Mouse (Mus musculus): ENCODE results near the gene Car3. TPM values are rescaled to one million over a fixed set of nuclear protein-coding genes. Genes with fewer than 3 reads are reported as not detected.

Gene Car3
- 0.77 and 1.2 TPM in 2 replicates for polyA plus RNA-seq (2021; fragmentation: Nextera tagmentation)
- long read RNA-seq, experiment 1, partial matches to known transcripts: 1 of 2 reads
- long read RNA-seq, experiment 1, other reads (novel, unspliced or antisense): 1 of 2 reads
- long read RNA-seq, experiment 2: 0 reads

GRCm38 (mm10) chr3:14863022-14863711 is at the start of gene Car3:
TSS of gene Car3 (plus strand) at chr3:14863512.

GRCm38 (mm10) chr3:14886102-14887098 is 23.1 kb downstream of the Car3 start, which contains the start of gene Car2:
TSS of gene Car2 (plus strand) at chr3:14886273.

Other genes with a start within 250 kb of the Car3 start
- 0.88 and 1.3 TPM in 2 replicates for gene Car13, start 221.8 kb upstream of the Car3 start, polyA plus RNA-seq (2021; fragmentation: Nextera tagmentation)
- 0.20 TPM in 1 of 2 replicates, not detected in the other for gene Car1, start 55.1 kb upstream of the Car3 start, polyA plus RNA-seq (2021; fragmentation: Nextera tagmentation)
- gene Car2, start 22.8 kb downstream of the Car3 start, polyA plus RNA-seq (2021; fragmentation: Nextera tagmentation): 203 and 209 TPM in 2 replicates

All from layer of hippocampus, adult 6 months (tissue).